Mouse (Mus musculus) midbrain, embryonic 11.5 days (tissue): Measurements from ENCODE around the gene Mgat4d. TPM values are rescaled to one million over a fixed set of nuclear protein-coding genes. Genes with fewer than 3 reads are reported as not detected.

Experiments
- ATAC-seq: fragments of 200-750 bp; cut with Nextera tagmentation; 2 replicates; pipeline ENCODE4 v1.8.0; 2017; ENCODE audit warnings: moderate TSS enrichment, moderate library complexity; ENCODE audit not compliant: low FRiP score
- DNase-seq: peaks from one replicate; pipeline ENCODE4 v3.0.0; 2015; ENCODE audit warnings: low spot score; ENCODE audit errors: missing footprints
- H3K27ac ChIP-seq: fragments of 300-500 bp; sonication (generic); 2 replicates; pipeline ENCODE4 v1.5.1; 2014; ENCODE audit warnings: low read depth, low read length
- H3K27me3 ChIP-seq: fragments of 300-500 bp; sonication (generic); 2 replicates; pipeline ENCODE4 v1.6.1; 2014; ENCODE audit warnings: mild to moderate bottlenecking, low read length, moderate library complexity, mixed read lengths; ENCODE audit not compliant: control insufficient read depth, insufficient read depth
- H3K36me3 ChIP-seq: fragments of 300-500 bp; sonication (generic); 2 replicates; pipeline ENCODE4 v1.6.1; 2014; ENCODE audit warnings: mild to moderate bottlenecking, low read length, moderate library complexity, mixed read lengths; ENCODE audit not compliant: control insufficient read depth, insufficient read depth
- H3K4me1 ChIP-seq: fragments of 300-500 bp; sonication (generic); 2 replicates; pipeline ENCODE4 v1.6.1; 2014; ENCODE audit warnings: low read length; ENCODE audit not compliant: control insufficient read depth, insufficient read depth
- H3K4me2 ChIP-seq: fragments of 300-500 bp; sonication (generic); 2 replicates; pipeline ENCODE4 v1.6.1; 2014; ENCODE audit warnings: mild to moderate bottlenecking, moderate library complexity
- H3K4me3 ChIP-seq: fragments of 300-500 bp; sonication (generic); 2 replicates; pipeline ENCODE4 v1.5.1; 2014; ENCODE audit warnings: low read depth, low read length
- H3K9ac ChIP-seq: fragments of 300-500 bp; sonication (generic); 2 replicates; pipeline ENCODE4 v1.6.1; 2014; ENCODE audit warnings: low read length
- H3K9me3 ChIP-seq: fragments of 300-500 bp; sonication (generic); 2 replicates; pipeline ENCODE4 v1.6.1; 2016; ENCODE audit warnings: low read length; ENCODE audit not compliant: control insufficient read depth
- WGBS: fragments of 180-500 bp; shearing (Covaris S2); extraction: QIAGEN DNeasy Blood & Tissue Kit; methylation state at CpG from one replicate; pipeline ENCODE4 v1.1.7; 2014; 5-methylcytosine and 5-hydroxymethylcytosine counted together
- polyA plus RNA-seq: library from polyadenylated mRNA; unstranded; fragments of >200 nt; fragmentation: Nextera tagmentation; extraction: Ambion mirVana; gene quantifications from 2 replicates; pipeline ENCODE4 v1.2.1, GENCODE M21; 2014

Mgat4d gene
- polyA plus RNA-seq, 1 experiment from 2014 or later: not detected

DNA sequence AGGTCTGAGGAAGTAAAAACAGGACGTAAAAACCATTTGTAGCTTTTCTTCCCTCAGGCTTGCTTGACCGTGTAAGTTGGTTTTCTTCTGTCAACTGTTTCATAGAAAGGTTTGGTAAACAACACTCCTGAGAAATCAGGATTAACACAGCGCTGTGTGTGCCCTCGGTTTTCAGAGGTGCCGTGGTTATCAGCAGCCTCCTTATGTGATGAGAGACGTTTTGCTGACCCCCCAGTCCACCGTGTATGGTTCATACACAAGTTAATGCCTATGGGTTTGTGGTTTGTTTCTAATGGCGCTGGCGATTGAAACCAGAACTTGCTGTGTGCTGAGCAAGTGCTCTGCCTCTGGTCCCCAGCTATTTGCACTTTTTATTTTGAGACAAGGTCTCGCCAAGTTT lies 57.3 kb downstream of the Mgat4d start:
- no peak overlapping the region for H3K9ac ChIP-seq
- no peaks in the 10 kb centered on the region for H3K27me3 ChIP-seq
- H3K36me3 ChIP-seq: no peaks in the 10 kb centered on the region
- DNase-seq: no peak
- WGBS: 86% methylated on average over 10 of the region's 10 CpGs
- no peaks in the 10 kb centered on the region for H3K9me3 ChIP-seq
- no peak for ATAC-seq
- H3K4me3 ChIP-seq: no peak overlapping the region
- no peak overlapping the region for H3K4me2 ChIP-seq
- no peak overlapping the region for H3K27ac ChIP-seq
- H3K4me1 ChIP-seq: no peaks in the 10 kb centered on the region

GRCm38 (mm10) chr8:83406836-83407235 lies 58.6 kb downstream of the Mgat4d start:
- Histone ChIP-seq H3K9me3 (no peaks in the 10 kb centered on the region), H3K27me3 (no peaks in the 10 kb centered on the region), H3K27ac (no peak overlapping the region), H3K4me1 (no peaks in the 10 kb centered on the region), H3K9ac (no peak overlapping the region), H3K36me3 (no peaks in the 10 kb centered on the region), H3K4me3 (no peak overlapping the region), H3K4me2 (no peak overlapping the region)
- peak; percentile 89 for DNase-seq
- no peak for ATAC-seq
- 34% methylated on average over 6 of the region's 6 CpGs for WGBS

DNA sequence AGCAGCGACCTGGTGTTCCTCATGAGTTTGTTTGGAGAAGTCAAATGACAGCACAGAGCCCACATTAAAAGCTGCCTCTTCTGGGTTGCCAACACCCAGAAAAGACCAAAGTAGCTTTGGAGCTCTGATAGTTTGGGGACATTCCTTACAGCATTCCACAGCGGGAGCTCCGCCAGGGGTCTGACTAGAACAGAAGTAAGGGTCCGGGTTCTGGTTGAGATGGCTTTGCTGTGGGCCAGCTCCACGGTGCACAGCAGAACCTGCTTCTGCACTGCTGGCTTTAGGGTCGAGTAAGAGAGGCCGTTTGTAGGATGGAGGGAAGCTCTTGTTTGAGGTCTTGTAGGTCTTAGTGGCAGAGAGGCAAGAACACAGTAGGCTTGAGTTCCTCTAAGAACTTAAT lies 60.2 kb downstream of the Mgat4d start:
- no peaks in the 10 kb centered on the region for H3K27me3 ChIP-seq
- H3K9me3 ChIP-seq: no peaks in the 10 kb centered on the region
- ATAC-seq: no peak
- H3K4me1 ChIP-seq: no peaks in the 10 kb centered on the region
- no peak overlapping the region for H3K27ac ChIP-seq
- no peak overlapping the region for H3K4me2 ChIP-seq
- H3K4me3 ChIP-seq: no peak overlapping the region
- 84% methylated on average over 7 of the region's 7 CpGs for WGBS
- H3K36me3 ChIP-seq: no peaks in the 10 kb centered on the region
- no peak overlapping the region for H3K9ac ChIP-seq
- no peak for DNase-seq

- DNase-seq (no peak), ATAC-seq (no peak)
- H3K9me3 ChIP-seq: no peaks in the 10 kb centered on the region
- no peak overlapping the region for H3K4me3 ChIP-seq
- no peaks in the 10 kb centered on the region for H3K4me1 ChIP-seq
- no peaks in the 10 kb centered on the region for H3K36me3 ChIP-seq
- H3K27ac ChIP-seq: no peak overlapping the region
- WGBS: 98% methylated on average over 15 of the region's 15 CpGs
- H3K9ac ChIP-seq: no peak overlapping the region
- no peak overlapping the region for H3K4me2 ChIP-seq
- no peaks in the 10 kb centered on the region for H3K27me3 ChIP-seq
These were observed 68.6 kb downstream of the Mgat4d start for GRCm38 (mm10) chr8:83416878-83417277.

GRCm38 (mm10) chr8:83417970-83418369 lies 69.7 kb downstream of the Mgat4d start:
- H3K9me3 ChIP-seq: no peaks in the 10 kb centered on the region
- WGBS: 81% methylated on average over 6 of the region's 6 CpGs
- no peak for DNase-seq
- no peak overlapping the region for H3K4me2 ChIP-seq
- no peaks in the 10 kb centered on the region for H3K27me3 ChIP-seq
- no peaks in the 10 kb centered on the region for H3K36me3 ChIP-seq
- H3K9ac ChIP-seq: no peak overlapping the region
- H3K4me3 ChIP-seq: no peak overlapping the region
- H3K4me1 ChIP-seq: no peaks in the 10 kb centered on the region
- ATAC-seq: no peak
- H3K27ac ChIP-seq: no peak overlapping the region

DNA sequence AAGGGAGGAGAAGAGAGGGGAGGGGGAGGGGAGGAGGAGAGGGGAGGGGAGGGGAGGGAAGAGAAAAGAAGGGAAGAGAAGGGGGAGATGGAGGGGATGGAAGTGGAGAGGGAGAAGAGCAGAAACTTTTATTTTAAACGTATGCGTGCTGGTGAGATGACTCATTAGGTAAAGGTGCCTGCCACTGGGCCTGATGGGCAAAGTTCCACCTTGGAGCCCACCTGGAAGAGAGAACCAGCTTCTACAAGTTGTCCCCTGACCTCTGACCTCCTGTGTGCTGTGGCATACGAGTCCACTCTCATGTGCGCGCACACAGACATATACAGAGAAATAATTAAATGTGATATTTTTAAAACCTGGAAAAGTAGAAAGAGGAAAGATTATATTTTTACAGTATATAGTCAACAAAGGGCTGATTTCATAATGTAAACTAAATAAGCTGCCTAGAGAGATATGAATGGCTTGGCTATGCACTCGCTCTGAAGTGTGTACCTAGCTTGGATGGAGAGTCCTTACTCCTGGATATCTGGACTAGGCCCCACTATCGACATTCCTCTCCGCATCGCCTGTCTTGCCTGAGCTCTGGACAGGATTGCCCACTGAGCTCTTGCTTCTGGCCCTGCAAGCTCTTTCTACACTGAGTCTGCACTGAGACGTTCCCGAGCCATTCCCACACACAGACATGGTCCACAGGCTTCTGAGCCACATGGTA lies 70.7 kb downstream of the Mgat4d start:
- H3K9me3 ChIP-seq: no peaks in the 10 kb centered on the region
- H3K4me1 ChIP-seq: no peaks in the 10 kb centered on the region
- no peak overlapping the region for H3K27ac ChIP-seq
- no peak overlapping the region for H3K4me2 ChIP-seq
- H3K36me3 ChIP-seq: no peaks in the 10 kb centered on the region
- 89% methylated on average over 11 of the region's 11 CpGs for WGBS
- DNase-seq: no peak
- H3K4me3 ChIP-seq: no peak overlapping the region
- ATAC-seq: no peak
- H3K9ac ChIP-seq: no peak overlapping the region
- no peaks in the 10 kb centered on the region for H3K27me3 ChIP-seq

DNA sequence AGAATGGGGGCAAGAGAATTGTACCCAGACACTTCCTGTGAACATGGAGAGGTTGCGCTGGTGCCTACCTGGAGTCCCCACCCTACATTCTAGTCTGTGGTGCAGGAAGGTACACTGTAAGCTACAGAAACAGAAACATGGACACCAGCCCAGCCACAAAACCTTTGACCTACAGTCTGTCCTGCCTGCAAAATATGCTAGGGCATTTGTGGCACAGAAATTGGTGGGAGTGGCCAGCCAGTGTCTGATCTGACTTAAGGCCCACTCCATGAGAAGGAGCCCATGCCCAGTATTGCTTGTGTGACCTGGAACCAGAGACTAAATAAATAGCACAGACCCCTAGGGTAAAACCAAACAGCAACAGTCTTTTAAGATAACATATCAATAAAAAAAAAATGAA lies 73.1 kb downstream of the Mgat4d start:
- Histone ChIP-seq H3K4me1 (no peaks in the 10 kb centered on the region), H3K4me2 (no peak overlapping the region), H3K36me3 (no peaks in the 10 kb centered on the region), H3K27ac (no peak overlapping the region), H3K9me3 (no peaks in the 10 kb centered on the region), H3K9ac (no peak overlapping the region), H3K4me3 (no peak overlapping the region), H3K27me3 (no peaks in the 10 kb centered on the region)
- ATAC-seq: no peak
- no peak for DNase-seq
- 100% methylated on average over 1 of the region's 1 CpGs for WGBS

GRCm38 (mm10) chr8:83423032-83423825 lies 75.0 kb downstream of the Mgat4d start:
- ATAC-seq (no peak), DNase-seq (no peak)
- Histone ChIP-seq H3K4me3 (no peak overlapping the region), H3K4me2 (no peak overlapping the region), H3K36me3 (no peaks in the 10 kb centered on the region), H3K27me3 (no peaks in the 10 kb centered on the region), H3K4me1 (no peaks in the 10 kb centered on the region), H3K9me3 (no peaks in the 10 kb centered on the region), H3K27ac (no peak overlapping the region), H3K9ac (no peak overlapping the region)
- WGBS: 76% methylated on average over 13 of the region's 13 CpGs

GRCm38 (mm10) chr8:83425202-83425601 lies 76.9 kb downstream of the Mgat4d start:
- no peak overlapping the region for H3K4me2 ChIP-seq
- no peaks in the 10 kb centered on the region for H3K27me3 ChIP-seq
- no peak overlapping the region for H3K27ac ChIP-seq
- H3K9ac ChIP-seq: no peak overlapping the region
- no peak overlapping the region for H3K4me3 ChIP-seq
- DNase-seq: no peak
- ATAC-seq: no peak
- H3K9me3 ChIP-seq: no peaks in the 10 kb centered on the region
- no peaks in the 10 kb centered on the region for H3K4me1 ChIP-seq
- H3K36me3 ChIP-seq: no peaks in the 10 kb centered on the region
- 88% methylated on average over 6 of the region's 6 CpGs for WGBS
